Mouse (Mus musculus) small intestine, adult 2 months (tissue): ENCODE results near the gene Rnf123. TPM values are rescaled to one million over a fixed set of nuclear protein-coding genes. Genes with fewer than 3 reads are reported as not detected.

Experiments
- H3K27ac ChIP-seq: fragments of 200-500 bp; 2 replicates; pipeline ENCODE4 v1.5.1; 2012; ENCODE audit warnings: low read depth, low read length, control low read depth, inconsistent platforms; ENCODE audit not compliant: insufficient read depth
- H3K27me3 ChIP-seq: fragments of 200-500 bp; 2 replicates; pipeline ENCODE4 v1.6.1; 2012; ENCODE audit warnings: mild to moderate bottlenecking, moderate library complexity, low read length, inconsistent platforms; ENCODE audit not compliant: control insufficient read depth, insufficient read depth
- H3K36me3 ChIP-seq: fragments of 200-500 bp; 2 replicates; pipeline ENCODE4 v1.6.1; 2012; ENCODE audit warnings: mild to moderate bottlenecking, low read length, control low read depth, inconsistent platforms; ENCODE audit not compliant: control insufficient read depth, insufficient read depth
- H3K4me1 ChIP-seq: fragments of 200-500 bp; 2 replicates; pipeline ENCODE4 v1.6.1; 2012; ENCODE audit warnings: low read length, inconsistent platforms, mixed read lengths; ENCODE audit not compliant: control insufficient read depth, insufficient read depth, insufficient read length
- H3K4me3 ChIP-seq: fragments of 200-500 bp; 2 replicates; pipeline ENCODE4 v1.5.1; 2012; ENCODE audit warnings: low read depth, mild to moderate bottlenecking, control low read depth, inconsistent platforms, low read length, moderate library complexity
- CTCF ChIP-seq: fragments of 200-500 bp; IDR thresholded peaks from 2 replicates; pipeline ENCODE4 v1.5.1; 2012; ENCODE audit warnings: low read depth, mild to moderate bottlenecking, control low read depth, inconsistent platforms, low read length, moderate library complexity, mixed read lengths; ENCODE audit not compliant: insufficient replicate concordance, insufficient read length; ENCODE audit errors: extremely low read depth
- POLR2A ChIP-seq: fragments of 200-500 bp; IDR thresholded peaks from 2 replicates; pipeline ENCODE4 v1.6.1; 2012; ENCODE audit warnings: low read depth, mild to moderate bottlenecking, control low read depth, inconsistent platforms, low read length, moderate library complexity
- WGBS: fragments of 180-500 bp; shearing (Covaris S2); methylation state at CpG from one replicate; pipeline ENCODE4 v1.1.7; 2018; 5-methylcytosine and 5-hydroxymethylcytosine counted together
- polyA plus RNA-seq: library from polyadenylated mRNA; depleted of rRNA; stranded (reverse); fragments of >200 nt; gene quantifications from 2 replicates; pipeline ENCODE4 v1.2.3, GENCODE M21; 2012

Gene Rnf123
- polyA plus RNA-seq, 1 experiment: 86.7 TPM

DNA sequence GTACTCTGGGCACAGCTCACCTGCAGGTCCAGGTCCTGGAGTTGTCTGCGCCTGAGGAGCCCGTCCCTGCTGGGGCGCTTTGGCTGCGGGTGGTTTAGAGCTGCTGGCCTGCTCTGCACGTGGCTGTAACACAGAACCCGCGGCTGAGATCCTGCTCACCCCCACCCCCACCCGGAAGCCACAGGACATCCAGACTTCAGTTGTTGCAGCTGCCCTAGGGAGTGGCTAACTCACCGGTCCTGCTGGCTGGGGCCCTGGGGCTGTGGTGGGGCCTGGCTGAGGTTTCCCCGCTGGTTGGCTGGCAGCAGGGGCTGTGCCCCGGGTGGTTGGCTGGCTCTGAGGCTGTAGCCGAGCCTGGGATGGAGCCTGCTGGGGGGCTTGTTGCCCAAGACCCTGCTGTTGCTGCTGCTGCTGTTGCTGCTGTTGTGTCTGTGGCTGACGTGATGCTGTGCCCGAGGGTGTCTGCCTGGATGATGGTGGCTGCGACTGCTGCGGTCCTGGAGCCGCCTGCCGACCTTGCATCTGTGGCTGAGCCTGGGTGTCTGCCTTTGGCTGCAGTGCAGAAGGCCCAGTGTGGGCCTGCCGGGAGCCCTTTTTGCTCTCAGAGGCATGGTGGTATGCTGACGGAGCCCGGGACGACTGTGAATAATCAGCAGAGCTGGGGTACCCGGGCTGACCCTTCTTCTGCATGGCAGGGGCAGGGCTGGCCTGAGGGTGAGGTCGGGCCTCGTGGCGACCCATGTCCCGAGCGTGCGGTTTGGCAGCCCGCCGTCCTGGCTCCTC lies 21.8 kb upstream of the Rnf123 start:
- peak overlapping the region; percentile 53 for H3K4me3 ChIP-seq
- peak overlapping the region; percentile 41 for H3K27ac ChIP-seq
- WGBS: 30% methylated on average over 31 of the region's 31 CpGs
- H3K36me3 ChIP-seq: no peaks in the 10 kb centered on the region
- TF ChIP-seq CTCF (no peak), POLR2A (peak; percentile 26; the same call in 1 of the 2 replicates)
- no peaks in the 10 kb centered on the region; the same call in 1 of the 2 replicates for H3K27me3 ChIP-seq
- H3K4me1 ChIP-seq: peaks cover 25% of the 10 kb centered on the region

- 89% methylated on average over 8 of the region's 8 CpGs for WGBS
- no peak for TF ChIP-seq CTCF
- no peak for TF ChIP-seq POLR2A
- no peak overlapping the region for H3K27ac ChIP-seq
- no peak overlapping the region for H3K4me3 ChIP-seq
- H3K36me3 ChIP-seq: no peaks in the 10 kb centered on the region
- peaks cover 4% of the 10 kb centered on the region; the same call in 1 of the 2 replicates for H3K4me1 ChIP-seq
- no peaks in the 10 kb centered on the region; the same call in 1 of the 2 replicates for H3K27me3 ChIP-seq
Measured at GRCm38 (mm10) chr9:108099619-108100018, 16.5 kb upstream of the Rnf123 start.

GRCm38 (mm10) chr9:108095949-108096712 lies 13.0 kb upstream of the Rnf123 start:
- 0 out of 2 replicates have a peak overlapping the region, but pooled peaks have one; percentile 0 for H3K27ac ChIP-seq
- no peak for TF ChIP-seq CTCF
- TF ChIP-seq POLR2A: no peak

GRCm38 (mm10) chr9:108095518-108095917 lies 12.4 kb upstream of the Rnf123 start:
- Histone ChIP-seq H3K27me3 (no peaks in the 10 kb centered on the region), H3K27ac (peak overlapping the region; percentile 88), H3K4me3 (peak overlapping the region; percentile 94; the same call in 1 of the 2 replicates), H3K4me1 (peaks cover 5% of the 10 kb centered on the region), H3K36me3 (peaks cover 24% of the 10 kb centered on the region)
- 3% methylated on average over 3 of the region's 3 CpGs for WGBS
- peak; percentile 81; the same call in 1 of the 2 replicates for TF ChIP-seq CTCF
- TF ChIP-seq POLR2A: no peak

More at GRCm38 (mm10) chr9:108095949-108096712, 13.0 kb upstream of the Rnf123 start:
- peaks cover 18% of the 10 kb centered on the region for H3K36me3 ChIP-seq
- H3K27me3 ChIP-seq: no peaks in the 10 kb centered on the region
- peaks cover 5% of the 10 kb centered on the region for H3K4me1 ChIP-seq
- 53% methylated on average over 10 of the region's 10 CpGs for whole genome bisulfite sequencing
- no peak overlapping the region for H3K4me3 ChIP-seq

GRCm38 (mm10) chr9:108094998-108095411 lies 11.9 kb upstream of the Rnf123 start:
- Histone ChIP-seq H3K4me1 (peaks cover 5% of the 10 kb centered on the region), H3K36me3 (peaks cover 30% of the 10 kb centered on the region), H3K4me3 (peak overlapping the region; percentile 94), H3K27me3 (no peaks in the 10 kb centered on the region), H3K27ac (peak overlapping the region; percentile 88)
- peak; percentile 60; the same call in 1 of the 2 replicates for TF ChIP-seq POLR2A
- TF ChIP-seq CTCF: no peak
- 0% methylated on average over 16 of the region's 16 CpGs for WGBS

DNA sequence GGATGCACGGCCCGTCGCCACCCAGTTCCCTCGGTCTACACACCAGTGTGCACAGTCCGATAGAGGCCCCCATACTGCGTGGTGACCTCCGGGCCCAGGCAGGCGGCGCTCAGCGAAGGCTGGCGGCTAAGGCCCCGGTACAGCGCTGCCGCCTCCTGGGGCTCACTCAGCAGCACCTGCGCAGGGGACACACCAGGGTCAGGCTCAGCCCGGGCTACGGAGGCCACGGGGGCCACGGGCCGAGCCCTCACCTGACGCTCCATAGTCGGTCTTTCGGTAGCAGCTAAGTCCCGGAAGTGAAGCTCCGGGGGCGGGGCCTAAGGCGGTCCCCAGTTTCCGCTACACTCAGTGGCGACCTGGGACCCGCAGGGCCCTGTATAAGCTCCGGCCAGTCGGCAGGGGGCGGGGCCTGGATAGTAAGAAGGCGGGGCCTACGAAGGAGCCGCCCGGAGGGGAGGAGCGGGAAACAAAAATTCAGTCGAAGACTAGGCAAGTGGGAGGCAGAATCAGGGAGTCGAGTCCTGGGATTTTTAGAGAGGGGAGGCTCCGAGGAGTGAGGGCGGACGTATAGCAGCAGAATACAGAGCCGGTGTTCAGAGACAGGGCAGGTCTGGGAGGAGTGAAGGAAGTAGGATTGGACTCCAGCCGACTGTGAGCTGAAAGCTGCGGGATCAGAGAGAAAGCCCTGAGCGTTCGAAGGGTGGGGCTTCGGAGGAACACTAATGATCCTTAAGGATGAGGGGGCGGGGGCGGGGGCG lies 11.2 kb upstream of the Rnf123 start, which contains the start of gene Apeh:
Gene Apeh, minus strand, starts transcription at position 423 of the 758 bp plus-strand sequence.
- H3K27ac ChIP-seq: peak within 1 kb of the TSS; percentile 96
- TF ChIP-seq CTCF: no peak
- peak; percentile 73 for TF ChIP-seq POLR2A
- H3K4me3 ChIP-seq: peak within 1 kb of the TSS; percentile 94
- H3K4me1 ChIP-seq: peaks cover 5% of the 10 kb centered on the region
- peaks cover 36% of the 10 kb centered on the region for H3K36me3 ChIP-seq
- WGBS: 1% methylated on average over 52 of the region's 52 CpGs
- H3K27me3 ChIP-seq: no peaks in the 10 kb centered on the region
